Mouse (Mus musculus) MEL-GATA-1-ER (cell line): ENCODE data around the gene Celf5.
A peak's percentile ranks its signal among the peaks of the same experiment; 100 is the strongest.
"Not testable (repeated sequence)": the region's sequence is repeated elsewhere in the genome, so short reads cannot be mapped to it uniquely, and the experiment has no call there.

Experiments
- DNase-seq: peaks from one replicate; pipeline ENCODE4 v3.0.0-alpha.2; 2012; ENCODE audit warnings: low read depth; ENCODE audit errors: extremely low read depth

Gene Celf5

DNA sequence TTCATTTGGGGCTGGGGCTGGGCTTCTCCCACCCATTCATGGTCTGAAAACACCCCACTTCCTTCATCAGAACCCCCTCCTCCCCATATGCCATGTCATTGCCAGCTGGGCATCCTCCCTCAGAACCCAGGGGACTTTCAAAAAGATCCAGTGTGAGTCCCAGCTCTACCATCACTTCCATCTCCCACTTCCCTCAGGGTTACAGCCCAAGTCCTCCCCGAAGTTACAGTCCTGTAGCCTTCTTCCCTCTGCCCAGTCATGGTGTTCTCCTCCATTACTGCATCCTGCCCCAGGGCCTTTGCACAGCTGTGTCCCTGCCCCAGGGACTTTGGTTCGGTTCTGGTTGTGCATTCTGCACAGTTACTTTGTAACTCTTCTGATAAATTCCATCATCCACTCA, 28.4 kb downstream of the Celf5 start:
- DNase-seq: no peak

DNA sequence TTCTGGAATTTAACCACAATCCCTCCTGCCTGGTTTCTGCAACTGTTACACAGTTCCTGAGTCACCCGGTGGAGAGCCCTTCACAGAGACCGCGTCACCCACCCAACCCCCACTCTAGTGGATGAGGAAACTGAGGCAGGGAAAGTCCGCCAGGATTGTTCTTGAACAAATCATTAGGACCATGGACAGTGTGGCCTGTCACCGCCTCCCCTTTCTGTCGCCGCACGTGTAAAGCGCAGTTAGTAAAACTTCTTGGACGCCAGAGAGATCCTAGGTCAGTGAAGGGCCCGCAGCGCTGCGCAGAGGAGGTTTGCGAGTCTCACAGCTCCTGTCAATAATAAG, 29.6 kb downstream of the Celf5 start:
- no peak for DNase-seq

DNA sequence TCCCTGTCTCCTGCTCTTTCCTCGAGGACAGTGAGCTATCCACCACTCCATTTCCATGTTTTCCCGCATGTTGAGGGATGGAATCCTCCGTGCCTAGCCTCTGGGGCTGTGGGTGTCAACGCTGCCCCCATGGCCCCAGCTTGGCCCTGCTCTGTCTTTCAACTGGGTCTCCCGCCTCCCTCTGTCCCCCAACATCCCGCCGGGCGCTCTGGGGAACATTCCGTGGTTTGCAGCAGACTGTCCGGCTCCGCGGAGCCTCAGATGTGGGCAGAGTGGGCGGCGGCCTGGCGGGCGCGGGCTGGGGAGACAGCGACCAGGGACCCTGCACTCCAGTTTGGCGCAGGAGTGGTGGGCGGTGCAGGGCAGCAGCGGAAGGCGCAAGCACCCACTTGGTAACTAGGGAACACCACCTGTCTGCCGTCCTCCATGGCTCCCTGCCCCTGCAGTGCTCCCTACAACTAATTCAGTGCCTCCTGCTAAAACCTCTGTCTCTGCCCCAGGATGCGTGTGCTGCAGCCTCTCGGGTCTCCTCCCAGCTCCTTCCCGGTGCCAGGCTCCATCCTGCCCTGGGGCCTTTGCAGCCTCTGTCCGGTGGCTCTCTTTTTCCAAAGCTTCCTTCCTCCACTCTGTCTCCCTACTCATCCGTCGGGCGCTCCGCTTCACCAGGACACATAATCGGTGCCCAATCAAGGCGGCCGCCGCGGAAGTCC, 30.1 kb downstream of the Celf5 start:
- no peak for DNase-seq

DNA sequence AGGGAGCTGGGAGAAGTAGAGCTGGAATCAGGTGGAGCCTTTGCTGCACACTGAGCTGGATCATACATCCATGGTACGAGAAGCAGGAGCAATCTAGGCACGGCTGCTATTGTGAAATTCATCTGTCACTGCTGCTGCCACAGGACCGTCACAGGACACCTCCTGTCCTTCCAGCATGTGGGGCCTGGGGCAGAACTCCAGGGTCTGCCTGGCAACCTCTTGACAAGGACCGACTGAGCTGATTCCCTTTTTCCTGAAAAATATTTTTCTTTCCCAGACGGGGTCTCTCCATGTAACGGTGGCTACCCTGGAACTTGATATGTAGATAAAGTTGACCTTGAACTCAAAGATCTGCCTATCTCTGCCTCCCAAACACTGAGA, 31.2 kb downstream of the Celf5 start:
- DNase-seq: no peak

DNA sequence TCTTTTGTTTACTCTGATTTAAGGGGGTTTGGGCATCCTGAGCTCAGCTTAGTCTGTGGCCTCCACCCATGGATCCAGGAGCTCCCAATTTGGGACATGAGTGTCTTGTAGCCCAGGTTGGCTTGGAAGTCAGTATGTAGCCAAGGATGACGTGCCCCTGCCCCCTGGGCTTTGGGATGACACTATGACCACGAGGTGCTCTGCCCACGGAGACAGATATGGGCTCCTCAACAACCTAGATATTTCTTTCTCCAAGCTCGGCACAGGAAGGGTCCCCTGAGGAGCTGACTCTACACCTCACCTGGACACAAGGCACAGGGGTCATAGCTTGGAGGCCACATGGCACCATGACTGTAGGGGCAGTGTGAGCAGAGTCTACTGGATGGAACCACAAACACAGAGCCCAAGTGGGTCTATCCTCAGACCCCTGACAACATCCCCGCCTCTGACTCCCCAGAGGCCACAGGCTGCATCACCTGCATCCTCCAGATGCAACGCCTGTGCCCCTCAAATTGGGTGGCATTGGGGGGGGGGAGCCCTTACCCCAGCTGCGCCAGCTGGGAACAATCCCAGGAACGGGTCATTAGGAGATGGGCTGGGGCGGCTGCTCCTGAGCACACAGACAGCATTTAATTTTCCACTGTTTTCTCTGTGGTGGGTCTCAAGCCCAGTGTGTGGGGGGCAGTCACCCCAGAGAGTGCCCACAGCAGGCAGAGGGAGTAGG, 31.7 kb downstream of the Celf5 start:
- DNase-seq: no peak

DNA sequence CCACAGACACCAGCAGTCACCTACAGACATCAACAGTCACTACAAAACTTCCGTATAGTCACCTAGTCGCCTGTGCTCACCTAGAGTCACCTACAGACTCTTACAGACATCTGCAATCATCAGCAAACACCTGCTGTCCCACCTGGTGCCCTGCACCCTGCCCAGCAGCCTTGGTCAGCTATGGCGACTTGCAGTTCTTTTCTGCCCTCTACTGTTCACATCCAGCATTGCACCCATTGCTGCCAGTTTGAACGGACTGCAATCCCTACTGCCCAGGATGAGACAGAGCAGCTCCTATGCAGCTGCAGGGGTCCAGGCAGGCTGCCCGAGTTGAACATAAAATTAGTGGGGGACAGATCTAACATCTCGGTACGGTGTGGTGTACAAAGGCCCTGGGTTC, 32.4 kb downstream of the Celf5 start:
- DNase-seq: peak; percentile 49

DNA sequence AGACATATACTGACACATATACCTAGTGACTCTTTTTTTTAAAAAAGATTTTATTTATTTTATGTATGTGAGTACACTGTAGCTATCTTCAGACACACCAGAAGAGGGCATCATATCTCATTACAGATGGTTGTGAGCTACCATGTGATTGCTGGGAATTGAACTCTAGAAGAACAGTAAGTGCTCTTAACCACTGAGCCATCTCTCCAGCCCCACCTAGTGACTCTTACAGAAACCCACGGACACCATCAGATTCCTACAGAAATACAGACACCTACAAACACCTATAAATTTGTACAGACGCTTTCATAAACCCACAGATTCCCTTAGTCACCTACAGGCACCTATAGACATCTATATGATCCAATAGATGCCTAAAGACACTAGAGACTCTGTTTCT, 37.0 kb downstream of the Celf5 start:
- DNase-seq: not testable (repeated sequence)

DNA sequence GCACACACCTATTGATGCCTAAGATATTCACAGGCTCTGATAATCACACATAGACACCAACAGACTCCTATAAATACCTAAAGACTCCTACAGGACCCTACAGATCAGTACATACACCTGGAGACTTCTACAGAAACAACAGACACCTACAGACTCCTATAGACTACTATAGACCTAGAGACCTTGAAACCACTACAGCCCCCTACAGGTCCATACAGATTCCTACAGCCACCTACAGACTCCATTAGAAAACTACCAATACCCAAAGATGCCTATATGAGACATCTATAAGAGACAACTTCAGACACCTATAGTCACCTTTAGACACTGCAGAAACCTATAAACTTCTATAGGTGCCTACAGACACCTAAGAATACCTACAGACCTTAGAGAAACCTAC, 41.5 kb downstream of the Celf5 start:
- DNase-seq: no peak

DNA sequence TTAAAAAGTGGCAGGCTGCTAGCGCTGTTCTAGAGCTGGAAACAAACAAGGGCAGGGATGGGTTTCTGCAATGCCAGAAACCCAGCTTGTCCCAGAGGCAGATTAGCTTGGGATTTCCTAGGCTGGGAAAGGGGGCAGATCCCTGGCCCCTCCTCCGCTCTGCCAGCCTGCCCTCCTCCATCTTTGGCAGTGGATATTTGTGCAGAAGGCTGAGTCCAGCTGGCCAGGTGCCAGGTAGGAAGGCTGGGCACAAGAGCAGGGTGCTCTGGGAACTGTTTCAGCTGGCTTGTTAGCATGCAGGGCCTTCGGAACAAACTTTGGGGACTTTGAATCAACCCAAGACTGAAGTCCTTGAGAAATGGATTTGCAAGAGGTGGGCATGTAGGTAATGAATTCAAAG, 47.1 kb downstream of the Celf5 start:
- DNase-seq: no peak

DNA sequence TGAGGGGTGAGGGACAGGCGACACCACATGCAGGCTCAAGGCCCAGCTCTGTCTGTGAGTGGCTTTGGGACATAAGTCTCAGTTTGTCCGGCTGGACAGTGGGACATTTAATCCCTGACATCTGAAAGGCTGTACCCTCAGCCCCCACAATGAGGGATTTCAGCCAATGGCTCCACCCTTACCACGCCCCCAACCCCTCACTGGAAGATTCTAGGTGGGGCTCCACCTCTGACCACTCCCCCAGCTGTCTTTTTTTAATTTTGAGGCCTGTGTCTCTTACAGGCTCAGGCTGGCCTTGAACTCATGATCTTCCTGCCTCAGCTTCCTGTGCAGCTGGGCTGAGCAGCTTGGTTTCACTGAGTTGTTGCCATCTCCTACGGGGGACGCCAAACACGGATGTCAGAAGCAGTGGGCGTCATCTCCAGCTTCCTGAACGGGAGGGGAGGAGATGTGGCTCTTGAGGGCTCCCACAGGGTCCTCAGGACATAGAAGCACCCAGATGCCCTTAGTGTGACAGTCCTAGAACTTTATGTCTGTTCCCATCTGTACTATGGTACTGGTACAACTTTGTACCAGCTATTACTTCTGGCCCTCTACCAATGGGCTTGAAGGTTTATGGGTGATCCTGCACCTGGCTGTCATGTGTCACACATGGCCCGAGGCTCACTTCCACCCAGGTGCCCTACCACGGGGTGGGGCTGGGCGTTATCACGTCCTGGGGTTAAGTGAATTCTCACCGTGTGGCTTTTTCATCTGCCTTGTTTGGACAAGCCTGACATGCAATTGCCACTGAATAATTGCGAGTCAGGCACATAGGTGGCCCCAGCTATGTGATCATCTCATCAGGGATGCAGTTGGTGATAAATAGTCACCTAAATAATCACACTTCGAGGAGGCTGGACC, 47.9 kb downstream of the Celf5 start:
- DNase-seq: no peak

DNA sequence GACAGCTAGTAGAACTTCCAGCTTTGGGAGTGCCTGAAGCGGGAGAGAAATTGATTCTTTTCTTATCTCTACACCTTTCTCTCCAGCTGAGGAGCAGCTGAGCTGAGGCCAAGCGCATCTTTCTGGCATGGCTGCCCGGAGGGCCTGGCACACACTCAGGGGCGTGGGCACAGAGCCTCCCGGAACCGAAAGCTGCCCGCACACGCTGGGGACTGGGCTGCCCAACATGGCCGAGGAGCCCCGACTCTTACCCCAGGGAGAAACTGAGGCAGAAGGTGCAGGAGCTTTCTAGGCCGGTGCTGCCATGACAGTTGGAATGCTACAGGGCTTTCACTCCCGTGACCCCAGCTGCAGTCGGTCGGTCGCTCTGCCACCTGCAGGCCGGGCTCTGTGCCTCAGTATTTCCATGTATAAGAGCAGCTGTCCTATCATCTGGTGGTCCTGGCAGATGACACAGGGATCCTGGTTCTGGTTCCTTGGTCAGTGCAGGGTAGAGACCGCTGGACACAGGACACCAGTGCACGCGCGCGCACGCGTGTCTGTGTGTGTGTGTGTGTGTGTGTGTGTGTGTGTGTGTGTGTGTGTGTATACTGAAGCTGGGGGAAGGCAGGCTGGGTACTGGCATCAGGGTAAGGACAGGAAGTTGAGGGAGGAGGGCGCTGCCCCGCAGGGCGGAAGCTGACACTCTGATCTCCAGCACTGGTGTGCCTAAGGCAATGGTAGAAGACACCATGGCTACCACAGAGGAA, 48.8 kb downstream of the Celf5 start:
- DNase-seq: no peak

DNA sequence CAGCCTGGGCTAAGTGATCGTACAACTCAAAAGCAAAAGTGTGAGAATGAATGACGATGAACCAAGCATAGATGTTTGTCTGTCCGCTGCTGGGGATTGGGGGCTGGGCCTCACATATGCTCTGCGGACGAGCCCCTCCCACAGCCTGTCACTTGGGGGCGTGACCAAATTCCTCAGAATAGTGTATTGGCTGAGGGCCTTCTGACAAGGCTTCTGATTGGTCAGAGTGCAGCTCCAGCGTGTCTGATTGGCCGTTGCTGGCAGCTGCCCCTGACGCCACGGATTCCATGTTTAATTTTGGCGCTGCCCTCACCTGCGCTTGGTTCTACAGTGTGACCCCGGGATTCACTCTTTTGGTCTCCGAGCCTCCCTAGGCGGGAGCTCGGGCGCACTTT, 49.6 kb downstream of the Celf5 start:
- DNase-seq: peak; percentile 94

DNA sequence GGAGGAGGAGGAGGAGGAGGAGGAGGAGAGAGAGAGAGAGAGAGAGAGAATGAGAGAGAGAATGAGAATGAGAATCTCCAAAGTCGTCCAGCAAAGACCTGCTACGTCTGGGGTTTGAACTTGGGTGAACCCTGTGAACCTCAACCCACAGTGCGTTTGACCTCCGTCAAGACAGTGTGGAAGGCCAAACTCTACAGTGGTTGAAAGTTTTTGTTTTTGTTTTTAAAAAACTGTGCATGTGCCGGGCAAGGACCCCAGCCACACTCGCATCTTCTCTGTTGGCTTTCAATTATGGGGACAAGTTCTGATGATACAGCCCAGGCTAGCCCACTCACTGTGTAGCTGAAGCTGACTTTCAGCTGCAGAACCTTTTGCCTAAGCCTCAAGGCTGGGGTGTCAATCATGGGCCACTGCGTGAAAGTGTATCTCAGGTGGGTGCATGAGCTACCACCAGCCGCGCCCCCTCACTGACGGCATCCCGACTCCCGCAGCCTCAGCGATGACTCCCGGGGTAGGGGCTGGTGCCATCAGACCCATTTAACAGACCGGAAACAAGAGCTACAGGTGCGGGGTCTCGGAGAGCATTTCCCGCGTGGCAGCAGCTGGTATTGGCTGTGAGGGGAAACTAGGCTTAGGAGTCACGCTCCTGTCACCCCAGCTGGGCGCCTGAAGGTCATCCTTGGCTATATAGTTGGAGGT, 50.2 kb downstream of the Celf5 start:
- DNase-seq: no peak

DNA sequence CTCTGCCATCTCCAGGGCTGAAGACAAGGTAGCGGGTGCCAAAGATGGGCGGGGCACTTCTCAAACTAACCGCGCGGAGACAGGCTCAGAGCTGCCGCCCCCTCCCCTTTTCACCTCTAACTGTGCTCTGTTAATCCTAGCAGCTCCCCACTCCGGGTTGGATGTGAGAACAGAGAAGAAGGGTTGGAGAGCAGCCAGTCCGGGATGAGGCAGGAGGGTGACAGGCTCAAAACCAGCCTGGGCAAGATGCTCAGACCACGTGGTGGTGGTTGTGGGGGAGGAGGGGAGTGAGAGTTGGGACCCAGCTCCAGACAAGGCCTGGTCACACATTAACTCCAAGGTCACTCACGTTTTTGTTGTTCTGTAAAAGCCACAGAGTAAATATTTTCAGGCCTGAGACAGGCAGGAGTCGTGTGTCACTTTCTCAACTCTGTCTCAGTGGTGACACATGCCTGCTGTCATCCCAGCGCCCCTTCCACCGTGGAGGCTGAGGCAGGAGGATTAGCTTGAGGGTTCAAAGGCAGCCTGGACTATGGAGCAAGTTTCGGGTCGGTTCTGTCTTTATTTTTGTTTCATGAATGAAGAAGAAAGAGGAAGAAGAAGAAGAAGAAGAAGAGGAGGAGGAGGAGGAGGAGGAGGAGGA, 50.9 kb downstream of the Celf5 start:
- no peak for DNase-seq

DNA sequence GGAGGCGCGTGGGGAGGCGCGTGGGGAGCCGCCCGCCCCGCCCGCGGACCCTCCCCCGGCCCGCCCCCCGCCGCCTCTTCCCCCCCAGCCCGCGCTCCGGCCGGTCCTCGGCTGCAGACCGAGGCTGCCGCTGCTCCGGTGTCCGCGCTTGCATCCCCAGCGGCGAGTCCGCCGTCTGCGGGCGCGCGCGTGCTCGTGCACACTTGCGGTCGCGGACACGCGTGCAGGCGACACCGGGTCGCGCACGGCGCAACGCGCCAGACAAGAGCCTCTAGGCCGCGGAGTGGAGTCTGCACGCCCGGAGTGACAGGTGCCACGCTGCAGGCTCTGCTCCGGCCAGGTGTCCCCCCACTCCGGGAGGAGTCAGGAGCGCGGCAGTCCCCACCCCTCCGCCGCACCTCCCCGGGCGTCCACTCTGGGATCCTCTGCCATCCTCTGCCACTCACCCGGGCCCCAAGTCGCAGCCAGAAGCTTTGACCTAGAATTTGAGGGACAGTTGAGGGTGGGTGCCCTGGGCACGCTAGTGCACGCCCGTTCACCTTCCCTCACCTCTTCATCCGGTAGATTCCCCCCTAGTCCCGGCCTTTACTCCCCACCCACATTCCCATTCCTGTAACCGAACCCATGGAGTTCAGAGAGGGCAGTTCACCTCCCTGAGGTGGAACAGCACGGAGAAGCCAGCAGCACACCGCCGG, 51.5 kb downstream of the Celf5 start:
- DNase-seq: no peak

DNA sequence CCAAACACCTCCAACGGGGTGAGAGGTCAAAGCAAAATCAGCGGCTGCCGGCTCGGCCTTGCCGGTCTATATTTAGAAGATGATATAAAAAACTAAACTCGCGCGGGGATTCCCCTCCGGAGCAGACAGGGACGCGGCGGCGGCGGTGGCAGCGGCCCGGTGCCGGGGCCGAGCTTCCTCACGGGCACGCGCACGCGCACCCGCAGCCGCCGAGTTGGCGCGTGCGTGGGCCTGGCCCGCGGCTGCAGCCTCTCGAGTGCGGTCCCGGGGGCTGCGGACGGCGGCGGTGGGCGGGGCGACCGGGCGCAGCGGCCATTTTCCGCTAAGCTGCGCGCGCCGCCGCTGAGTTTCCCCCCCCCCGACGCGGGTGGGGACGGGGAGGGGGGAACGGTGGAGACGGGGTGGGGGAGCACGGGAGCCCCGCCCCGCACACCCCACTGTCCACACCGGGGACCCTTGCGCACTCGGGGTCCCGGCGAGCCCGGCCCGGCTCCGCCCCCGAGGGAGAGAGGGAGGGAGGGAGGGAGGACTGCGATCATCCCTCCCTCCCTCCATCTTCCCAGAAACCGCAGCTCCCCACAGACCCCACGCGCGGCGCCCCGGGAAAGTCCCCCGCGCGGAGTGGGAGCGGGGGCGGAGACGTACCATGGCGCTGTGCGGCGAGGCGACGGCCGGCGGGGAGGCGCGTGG, 52.2 kb downstream of the Celf5 start:
- DNase-seq: no peak

DNA sequence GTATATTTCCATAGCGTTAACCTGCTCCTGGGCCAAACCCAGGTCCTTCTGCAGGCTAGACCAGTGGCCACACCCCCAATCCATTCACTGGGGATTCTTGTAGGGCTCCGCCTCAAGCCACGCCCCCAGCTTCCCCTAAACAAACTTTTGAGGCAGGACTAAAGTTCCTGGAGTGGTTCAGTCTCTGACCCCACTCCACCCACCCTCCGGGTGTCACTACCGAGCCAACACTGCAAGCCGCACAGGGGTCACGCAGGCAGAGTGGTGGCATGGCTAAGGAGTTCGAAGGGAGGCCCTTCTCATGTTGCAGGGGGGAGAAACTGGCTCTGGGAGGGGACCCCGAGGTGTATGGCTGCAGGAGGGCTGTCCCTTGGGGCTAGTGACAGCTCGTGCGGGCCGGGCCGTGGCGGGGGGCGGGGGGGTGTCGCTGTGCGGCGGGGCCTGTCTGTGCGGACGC, 52.9 kb downstream of the Celf5 start:
- peak; percentile 86 for DNase-seq

DNA sequence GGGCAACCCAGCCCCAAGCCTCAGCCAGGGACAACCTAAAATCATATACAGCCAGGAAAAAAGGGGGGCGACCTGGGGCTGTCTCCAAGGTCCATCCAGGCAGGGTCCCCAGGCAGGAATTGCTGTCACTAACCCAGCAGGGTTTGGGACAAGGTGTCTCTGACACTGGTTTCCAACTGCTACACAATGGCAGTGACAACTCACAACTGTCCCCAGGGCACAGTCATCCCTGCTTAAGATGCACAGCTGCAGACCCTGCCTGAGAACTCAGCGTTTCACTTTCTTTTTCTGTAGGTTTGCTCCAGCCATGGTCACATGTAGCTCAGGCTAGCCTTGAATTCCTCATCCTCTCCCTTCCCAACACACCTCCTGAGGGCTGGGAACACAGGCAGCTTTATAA, 53.4 kb downstream of the Celf5 start:
- DNase-seq: no peak

DNA sequence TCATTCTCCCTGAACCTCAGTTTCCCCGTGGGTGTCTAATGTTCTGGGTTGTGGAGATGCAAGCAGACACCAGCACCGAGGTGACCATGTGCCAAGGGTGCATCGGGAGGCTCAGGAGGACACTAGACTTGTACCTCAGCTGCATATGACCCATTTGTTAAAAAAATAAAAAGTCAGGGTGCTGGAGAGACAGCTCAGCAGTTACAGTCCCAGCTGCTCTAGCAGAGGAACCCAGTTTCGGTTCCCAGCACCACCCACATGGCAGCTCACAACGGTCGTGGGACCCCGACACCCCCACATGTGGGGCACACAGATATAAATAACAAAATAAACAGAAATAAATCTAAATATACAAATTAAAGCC, 54.0 kb downstream of the Celf5 start:
- no peak for DNase-seq
